Mouse (Mus musculus) spleen, postnatal 36 days (tissue): Measurements from ENCODE around the gene AC161166.1.
A peak's percentile ranks its signal among the peaks of the same experiment; 100 is the strongest.
"Not testable (repeated sequence)": the region's sequence is repeated elsewhere in the genome, so short reads cannot be mapped to it uniquely, and the experiment has no call there.

Experiments used
- DNase-seq, 2 experiments: peaks; one replicate each; pipeline ENCODE4 v3.0.0; 2022; ENCODE audit warnings: low spot score in 2 of 2, mixed read lengths in 1 of 2

The AC161166.1 gene

DNA sequence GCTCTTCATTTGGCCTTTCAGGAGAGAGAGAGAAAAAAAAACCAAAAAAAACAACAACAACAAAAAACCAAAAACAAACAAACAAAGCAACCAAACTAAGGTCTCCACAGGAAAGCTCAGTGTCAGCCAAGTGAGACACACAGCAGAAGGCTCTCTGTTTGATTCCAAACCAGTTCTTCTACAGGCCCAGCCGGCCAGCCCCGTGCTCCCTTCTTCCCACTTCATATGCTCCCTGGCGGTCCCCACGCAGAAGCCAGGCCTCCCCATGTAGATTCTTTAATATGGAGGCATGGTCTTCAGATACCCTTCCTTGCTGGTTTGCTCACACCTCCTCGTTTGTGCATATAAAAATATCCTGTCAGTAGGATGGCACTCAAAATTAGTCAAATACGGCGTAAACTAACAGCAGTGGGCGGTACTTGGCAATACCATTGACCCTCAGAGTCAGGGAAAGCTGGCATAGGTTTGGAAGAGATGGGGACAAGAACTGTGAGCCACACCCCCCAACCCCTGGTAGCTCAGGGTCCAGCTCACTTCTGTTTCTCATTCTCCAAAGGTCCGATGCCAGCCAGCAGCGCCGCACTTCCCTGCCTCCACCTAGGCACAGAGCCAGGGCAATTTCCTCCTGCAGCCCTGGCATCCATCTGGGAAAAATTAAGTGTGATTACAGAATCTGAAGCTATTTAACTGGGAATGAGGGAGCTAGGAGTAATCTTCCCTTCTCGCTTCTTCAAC lies 13.6 kb upstream of the AC161166.1 start:
- no peak for DNase-seq

DNA sequence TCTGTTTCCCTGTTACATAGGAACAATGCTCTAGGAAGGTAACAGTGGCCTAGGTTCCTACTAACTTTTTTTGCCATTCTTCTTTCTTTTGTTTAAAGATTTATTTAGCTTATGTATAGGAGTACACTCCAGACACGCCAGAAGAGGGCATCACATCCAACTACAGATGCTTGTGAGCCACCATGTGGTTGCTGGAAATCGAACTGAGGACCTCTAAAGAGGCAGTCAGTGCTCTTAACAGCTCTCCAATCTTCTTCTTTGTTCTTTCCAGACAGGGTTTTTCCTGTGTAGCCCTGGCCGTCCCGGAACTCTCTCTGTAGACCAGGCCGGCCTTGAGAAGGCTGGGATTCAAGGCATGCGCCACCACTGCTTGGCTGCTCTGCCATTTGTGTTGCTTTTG lies 12.7 kb upstream of the AC161166.1 start:
- no peak for DNase-seq

DNA sequence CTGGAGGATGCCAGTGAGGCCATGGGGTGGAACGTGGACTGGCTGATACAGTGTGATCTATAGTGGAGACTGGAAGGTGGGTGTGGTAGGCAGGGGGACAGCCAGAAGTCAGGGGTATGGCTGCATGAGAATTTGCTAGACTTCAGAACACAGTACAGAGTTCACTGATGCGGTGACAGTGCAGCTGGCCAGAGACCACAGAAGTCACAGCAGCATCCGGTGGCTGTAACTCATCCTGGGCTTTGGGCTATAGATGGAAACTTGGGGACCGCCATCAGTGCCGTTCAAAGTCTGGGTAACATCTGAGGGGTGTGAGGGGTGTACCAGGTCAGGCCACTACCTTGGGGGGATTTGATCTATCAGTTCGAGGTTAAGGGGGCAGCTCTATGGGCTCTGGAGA lies 11.5 kb upstream of the AC161166.1 start:
- DNase-seq = no peak

DNA sequence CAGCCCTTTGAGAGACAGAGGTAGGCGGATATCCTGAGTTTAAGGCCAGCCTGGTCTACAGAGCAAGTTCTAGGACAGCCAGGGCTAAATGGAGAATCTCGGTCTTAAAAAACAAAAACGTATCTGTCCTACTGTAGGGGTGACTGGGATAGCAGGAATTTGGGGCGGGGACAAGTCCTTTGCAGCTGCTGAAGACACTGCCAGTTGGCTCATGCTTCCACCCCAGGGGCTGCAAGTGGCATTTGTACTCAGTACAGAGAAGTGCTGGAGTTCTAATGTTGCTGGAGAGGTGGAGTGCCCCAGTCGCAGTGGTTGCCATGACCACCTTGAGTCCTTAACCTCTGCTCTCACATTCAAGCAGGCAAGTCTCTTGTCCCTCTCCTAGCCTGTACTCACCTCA lies 10.6 kb upstream of the AC161166.1 start:
- no peak for DNase-seq

DNA sequence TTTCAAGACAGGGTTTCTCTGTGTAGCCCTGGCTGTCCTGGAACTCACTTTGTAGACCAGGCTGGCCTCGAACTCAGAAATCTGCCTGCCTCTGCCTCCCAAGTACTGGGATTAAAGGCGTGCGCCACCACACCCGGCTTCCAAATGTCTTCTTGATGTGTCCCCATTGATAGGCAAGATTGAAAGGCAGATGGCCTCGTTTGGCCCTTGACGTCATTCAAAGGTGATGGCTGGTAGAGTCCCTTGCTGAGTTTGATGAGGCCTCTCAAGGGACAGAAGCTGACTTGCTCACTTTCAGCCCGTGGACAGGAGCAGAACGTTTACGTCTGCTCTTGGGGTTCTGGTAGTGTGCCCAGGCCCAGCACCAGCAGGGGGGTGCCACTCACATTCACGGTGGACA lies 7.8 kb upstream of the AC161166.1 start:
- DNase-seq = not testable (repeated sequence)

DNA sequence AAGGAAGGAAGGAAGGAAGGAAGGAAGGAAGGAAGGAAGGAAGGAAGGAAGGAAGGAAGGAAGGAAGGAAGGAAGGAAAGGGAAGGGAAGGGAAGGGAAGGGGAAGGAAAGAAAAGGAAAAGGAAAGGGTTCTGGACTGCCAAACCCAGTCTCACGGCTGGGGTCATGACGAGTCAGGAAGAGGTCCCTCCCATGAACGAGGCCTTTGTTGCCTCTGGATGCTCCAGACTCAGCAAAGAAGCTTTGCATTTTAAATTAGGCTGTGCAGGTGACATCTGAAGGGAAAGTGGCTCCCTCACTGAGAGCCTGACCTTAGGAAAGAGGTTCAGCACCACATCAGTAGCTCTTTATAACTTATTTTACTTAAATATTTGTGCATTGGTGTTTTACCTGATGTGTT lies 6.9 kb upstream of the AC161166.1 start:
- no peak for DNase-seq

DNA sequence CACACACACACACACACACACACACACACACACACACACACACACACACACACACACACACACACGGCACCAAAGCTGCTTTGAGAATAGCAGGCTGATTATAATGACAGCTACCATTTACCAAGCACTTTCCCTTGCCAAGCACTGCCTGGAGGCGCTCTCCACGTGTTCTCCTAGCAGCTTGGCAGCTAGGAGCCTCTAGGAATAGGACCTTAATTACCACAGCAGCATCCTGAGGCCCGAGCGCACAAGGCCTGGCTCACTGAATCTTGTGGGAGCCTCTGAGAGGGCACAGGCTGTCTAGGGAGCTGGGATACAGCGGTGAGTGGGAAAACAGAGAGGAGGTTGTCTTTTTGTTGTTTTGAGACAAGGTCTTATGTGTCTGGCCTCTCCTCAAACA lies 5.4 kb upstream of the AC161166.1 start:
- no peak for DNase-seq

DNA sequence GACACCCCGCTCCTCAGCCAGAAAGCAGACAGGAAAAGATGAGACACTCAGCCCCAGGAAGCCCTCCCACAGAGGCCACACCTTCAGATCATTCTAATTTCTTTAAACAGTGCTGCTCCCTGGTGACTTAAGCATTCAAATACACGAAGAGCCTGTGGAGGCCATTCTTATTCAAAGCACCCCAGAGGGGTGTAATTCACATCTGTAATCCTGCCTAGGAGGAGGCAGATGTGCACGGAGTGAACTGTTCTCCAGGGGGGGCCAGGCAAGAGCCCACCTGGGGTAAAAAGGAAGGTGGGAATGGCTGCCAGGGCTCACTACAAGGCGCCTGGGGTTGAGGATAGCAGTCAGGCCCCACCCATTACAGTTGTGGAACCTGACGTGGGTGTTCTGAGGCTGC lies 4.8 kb upstream of the AC161166.1 start:
- no peak for DNase-seq

DNA sequence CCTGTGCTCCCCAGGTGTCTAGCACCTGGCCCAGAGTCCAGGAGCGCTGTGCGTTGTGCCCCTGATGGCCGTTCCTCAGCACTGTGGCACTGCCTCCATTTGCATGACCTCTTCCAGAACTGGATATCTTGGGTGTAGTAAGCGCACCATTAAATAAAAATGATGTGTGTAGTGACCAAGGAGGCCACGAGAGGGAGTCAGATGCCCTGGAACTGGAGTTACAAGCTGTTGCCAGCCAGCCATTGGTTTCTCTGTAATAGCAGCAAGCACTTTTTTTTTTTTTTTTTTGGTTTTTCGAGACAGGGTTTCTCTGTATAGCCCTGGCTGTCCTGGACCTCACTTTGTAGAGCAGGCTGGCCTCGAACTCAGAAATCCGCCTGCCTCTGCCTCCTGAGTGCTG lies 4.1 kb upstream of the AC161166.1 start:
- not testable (repeated sequence) for DNase-seq

DNA sequence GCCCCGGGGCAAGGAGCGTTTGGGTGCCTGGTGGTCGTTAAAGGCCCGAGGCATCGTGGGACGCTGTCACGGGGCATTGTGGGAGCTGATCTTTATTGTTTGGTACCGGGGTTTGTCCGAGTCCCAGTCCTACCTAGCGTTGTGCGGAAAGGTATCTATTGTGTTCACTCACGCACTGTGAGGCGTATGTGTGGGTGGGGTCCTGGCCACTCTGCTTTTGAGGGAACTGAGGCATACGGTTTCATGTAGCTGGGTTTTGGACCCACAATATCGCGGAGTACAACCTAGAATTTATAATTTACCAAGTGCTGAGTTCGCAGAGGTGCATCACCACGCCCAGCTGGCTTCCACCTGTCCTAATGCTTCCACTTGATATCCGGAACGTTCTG lies 4.5 kb downstream of the AC161166.1 start:
- DNase-seq = no peak

DNA sequence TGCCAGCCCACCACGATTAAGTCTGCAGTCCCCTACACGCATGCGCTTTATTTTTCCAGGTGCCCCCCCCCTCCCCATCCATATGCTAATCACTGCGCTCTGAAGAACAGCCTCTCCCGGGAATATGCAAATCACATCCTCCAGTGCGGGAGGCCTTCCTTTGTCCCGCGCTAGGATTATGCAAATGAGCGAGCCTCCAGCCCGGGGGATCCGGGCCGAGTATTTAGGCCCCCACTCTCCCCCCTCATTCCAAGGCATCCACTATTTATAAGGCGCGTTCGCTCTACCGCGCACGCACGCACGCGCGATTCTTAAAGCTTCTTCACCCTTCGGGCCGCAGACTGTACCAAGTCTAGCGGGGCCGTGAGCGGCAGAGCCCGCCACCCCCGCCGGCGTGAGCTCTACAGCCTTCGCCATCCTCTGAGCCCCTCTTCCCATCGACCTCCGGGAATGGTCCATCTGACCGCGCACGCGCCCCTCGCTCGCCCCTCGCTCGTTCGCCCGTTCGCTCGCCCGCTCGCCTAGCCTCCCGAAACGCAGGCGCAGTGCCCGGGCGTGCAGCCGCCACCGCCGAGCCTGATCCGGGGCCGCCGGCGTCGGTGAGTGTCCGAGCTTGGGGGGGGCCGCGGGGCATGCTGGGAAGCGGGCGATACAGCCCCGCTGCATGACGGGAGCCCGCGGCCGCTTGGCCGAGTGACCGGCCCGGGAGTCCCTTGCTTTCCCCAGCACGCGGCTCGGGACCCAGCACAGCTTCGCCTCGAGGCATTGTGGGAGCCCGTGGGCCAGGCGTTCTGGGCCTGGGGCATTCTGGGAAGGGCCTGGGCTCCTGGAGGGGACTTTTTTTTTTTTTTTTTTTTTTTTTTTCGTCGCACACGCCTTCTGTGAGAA lies 5.2 kb downstream of the AC161166.1 start, which contains the start of gene Zfp428:
Gene Zfp428 (plus strand): TSS at position 169 of the 888 bp plus-strand sequence.
- peak; percentile 69 to 72 for DNase-seq

DNA sequence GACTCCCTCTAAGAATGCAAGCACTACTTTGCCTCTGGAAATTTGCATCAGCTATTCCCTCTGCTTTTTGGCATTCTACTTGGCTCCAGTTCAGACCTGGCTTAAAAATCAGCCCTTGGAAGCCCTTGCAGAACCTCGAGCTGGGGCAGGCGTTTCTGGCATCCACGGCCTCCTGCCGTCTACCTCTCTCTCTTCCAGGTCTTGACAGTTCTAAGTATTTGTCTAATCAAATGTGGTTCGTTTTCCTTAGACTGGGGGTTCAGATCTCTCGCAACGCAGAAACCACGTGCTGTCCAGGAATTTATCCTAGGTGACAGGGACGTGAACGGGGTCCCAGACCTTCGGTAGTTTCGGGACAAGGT lies 5.8 kb downstream of the AC161166.1 start:
- no peak for DNase-seq

DNA sequence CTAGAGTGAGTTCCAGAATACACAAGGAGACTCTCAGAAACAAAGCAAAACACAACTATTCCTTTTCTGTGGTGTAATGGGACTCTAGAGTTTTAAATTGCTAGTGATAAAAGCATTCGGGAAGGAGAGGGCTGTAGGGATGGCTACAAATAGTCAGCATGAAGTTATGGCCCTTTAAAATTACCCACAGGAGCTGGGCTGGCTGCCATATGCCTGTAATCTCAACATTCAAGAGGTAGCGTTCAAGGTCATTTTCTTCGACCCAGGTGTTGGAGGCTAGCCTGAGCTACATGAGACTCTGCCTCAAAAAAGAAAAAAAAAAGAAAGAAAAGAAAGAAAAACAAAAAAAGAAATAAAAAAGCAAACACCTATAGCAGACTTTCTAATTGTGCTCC lies 6.2 kb downstream of the AC161166.1 start:
- no peak for DNase-seq

DNA sequence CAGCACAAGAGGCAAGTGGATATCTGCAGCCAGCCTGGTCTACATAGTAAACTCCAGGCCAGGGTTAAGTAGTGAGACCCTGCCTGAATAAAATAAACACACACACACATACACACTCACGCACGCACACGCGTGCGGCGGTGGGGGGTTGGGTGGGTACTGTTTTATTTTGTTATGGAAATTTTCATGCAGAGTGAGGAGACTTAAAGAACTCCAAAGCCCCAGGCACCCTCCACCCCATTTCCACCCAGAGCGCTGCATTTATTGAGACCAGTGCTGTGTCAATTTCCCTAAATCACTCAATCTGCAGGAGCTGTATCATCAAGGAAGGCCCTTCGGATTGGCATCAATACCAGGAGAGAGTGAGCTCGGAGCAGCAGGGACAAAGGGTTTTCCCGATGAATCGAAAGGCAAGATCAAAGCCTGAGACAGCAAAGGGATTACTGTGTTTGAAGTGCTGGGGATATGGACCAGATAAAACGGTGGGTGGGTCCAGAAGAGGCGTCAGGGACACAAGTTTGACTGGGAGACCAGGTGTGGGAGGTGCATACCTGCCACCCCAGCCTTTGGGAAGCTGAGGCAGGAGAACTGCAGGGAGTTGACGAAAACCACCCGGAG lies 6.7 kb downstream of the AC161166.1 start:
- no peak for DNase-seq

DNA sequence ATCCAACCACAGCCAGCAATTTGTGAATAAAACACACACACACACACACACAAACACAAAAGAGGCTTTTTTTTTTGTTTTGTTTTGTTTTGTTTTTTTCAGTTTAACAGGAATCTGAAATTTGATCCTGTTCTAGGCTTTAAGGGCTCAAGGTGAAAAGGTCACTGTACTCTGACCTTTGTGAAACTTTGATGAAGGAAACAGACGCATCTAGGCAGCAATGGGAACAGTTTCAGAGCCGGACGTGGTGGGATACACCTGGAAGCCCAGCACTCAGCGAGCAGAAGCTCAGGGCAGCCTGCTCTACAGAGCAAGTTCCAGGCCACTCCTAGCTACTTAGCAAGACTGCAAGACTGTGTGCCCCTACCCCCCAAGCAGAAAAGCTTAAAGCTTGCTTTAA lies 7.4 kb downstream of the AC161166.1 start:
- no peak for DNase-seq

DNA sequence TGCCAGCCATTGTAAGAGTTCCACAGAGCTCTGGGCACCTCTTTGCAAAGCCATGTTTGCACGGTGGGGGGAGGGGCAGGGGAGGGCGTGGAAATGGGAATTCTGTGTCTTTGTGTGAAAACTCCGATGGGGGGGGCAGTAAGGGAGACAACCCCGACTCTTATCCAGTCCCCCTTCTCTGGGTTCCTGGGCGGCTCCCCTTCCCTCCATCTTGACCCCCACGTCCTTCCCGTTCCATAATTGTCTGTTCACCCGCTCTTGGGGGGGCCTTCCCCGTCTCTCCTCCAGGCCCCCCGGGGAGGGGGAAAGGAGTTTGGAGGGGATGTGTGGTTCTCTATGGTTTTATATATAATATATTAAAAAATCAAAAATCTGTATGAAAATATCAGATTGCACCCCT lies 8.3 kb downstream of the AC161166.1 start:
- DNase-seq = no peak

DNA sequence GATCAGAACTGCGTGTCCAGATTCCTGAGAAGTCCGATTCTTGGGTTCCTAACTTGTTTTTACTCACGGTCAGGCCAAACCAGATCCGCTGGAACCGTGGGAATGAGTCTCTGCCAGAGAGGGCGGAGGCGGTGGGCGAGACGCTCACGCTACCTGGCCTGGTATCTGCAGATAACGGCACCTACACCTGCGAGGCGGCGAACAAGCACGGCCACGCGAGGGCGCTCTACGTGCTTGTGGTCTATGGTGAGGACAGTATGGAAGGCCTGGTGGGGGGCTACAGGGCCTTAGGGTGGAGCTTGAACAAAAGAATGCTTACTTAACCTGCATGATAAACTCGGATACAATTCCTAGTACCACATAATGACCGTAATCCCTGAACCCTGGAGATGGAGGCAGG lies 10.8 kb downstream of the AC161166.1 start:
- peak in 1 of 2 experiments; percentile 40 for DNase-seq

DNA sequence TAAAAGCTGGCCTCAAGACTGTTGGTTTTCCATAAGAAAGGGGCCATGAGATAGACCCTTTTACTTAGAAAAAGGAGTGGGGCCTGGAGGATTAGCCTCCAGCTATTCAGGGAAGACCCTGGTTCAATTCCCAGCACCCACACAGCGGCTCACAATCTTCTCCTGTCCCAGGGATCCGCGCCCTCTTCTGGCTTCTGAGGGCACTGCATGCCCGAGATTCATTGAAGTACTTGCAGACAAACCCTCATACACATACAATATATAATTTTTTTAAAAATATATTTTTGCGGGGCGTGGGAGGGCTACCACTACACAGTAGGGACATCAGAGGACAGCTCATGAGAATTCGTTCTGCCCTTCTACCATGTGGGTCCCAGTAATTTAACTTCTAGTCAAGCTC lies 11.3 kb downstream of the AC161166.1 start:
- DNase-seq = peak in 1 of 2 experiments; percentile 34

DNA sequence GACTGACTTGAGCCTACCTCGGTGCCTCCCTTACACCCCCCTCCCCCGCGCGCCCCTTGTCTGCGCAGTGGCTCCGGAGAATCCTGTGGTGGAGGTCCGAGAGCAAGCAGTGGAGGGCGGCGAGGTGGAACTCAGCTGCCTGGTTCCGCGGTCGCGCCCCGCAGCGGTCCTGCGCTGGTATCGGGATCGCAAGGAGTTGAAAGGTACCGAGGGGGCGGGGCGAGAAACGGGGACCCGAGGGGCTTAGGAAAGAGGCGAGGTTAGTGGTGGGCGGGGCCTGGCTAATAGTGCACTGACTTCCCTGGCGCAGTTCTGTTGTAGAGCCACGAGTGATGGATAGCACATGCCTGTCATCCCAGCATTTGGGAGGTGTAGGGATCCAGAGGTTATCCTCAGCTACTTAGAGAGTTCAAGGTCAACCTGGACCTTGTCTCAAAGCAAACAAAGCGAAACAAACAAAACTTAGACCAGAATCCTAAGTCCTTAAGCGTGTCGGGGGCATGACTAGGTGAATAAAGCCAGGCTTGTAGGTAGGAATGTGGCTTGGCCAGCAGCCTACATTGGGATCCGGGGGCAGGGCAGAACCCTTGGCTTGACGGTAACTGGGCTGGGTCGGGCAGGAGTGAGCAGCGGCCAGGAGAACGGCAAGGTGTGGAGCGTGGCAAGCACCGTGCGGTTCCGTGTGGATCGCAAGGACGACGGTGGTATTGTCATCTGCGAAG lies 12.2 kb downstream of the AC161166.1 start:
- no peak for DNase-seq

DNA sequence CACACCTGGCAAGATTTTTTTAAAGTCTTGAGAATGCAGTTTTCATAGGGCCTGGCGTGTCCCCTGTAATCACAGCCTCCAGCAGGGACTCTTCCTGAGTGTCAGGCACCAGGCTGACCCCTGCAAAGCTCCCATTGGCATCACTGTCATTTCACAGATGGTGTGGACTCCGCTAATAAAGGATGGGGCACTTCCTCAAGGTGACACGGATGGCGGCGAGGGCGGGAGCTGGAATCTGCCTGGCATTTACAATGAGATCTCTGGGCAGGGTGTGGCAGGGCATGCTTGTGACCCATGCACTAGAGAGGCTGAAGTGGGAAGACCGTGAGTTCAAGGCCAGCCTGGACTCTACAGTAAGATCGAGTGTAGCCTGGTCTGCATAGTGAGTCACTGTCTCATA lies 24.0 kb downstream of the AC161166.1 start:
- no peak for DNase-seq

DNA sequence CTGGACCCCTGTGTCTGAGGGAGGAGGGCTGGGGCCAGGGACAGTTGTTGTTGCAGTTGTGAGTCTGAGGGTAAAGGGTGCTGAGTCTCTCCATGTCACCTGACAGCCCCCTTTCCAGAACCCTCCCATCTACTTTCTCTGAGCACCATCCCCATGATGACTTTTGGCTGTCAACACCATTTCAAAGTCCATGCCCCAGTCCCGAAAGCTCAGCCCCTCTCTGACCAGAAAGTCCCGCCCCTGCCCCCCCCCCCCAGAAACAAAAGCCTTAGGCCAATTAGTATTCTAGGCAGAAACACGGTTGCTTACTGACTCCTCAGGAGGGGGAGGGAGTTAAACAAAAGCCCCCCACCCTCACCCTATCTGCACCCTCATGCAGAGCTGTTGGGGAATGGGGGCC lies 24.9 kb downstream of the AC161166.1 start:
- DNase-seq = no peak

DNA sequence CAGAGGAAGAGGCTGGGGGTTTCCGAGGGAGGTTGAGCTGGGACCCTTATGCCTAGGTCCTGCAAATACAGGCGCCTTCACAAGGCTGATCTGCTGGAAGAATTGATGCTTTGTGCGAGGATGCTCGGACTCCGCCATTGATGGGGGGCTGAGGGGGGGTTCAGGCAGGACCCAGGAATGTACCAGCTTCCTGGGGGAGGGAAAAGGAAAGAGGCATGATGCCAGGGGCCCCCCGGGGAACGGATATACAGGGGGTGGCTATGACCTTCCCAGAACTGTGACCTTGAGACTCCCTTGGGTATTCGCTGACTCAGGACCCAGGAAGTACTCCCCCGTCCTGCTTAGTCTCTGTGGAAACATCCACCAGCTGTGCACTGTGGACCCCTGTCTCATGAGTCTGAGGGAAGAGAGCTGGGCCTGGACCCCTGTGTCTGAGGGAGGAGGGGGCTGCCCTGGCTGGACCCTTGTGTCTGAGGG lies 25.6 kb downstream of the AC161166.1 start:
- no peak for DNase-seq
